Mouse (Mus musculus): Measurements from ENCODE around the gene Spock2.
A peak's percentile ranks its signal among the peaks of the same experiment; 100 is the strongest.

Gene Spock2

GRCm38 (mm10) chr10:60106146-60106530 is at the start of gene Spock2:
Gene Spock2, plus strand, starts transcription at chr10:60106219.
- peak; percentile 31 for DNase-seq (ENCODE audit: low spot score)

GRCm38 (mm10) chr10:60062173-60062572 is 43.8 kb upstream of the Spock2 start:
- DNase-seq (ENCODE audit: low spot score) = no peak

GRCm38 (mm10) chr10:60062931-60063330 is 43.1 kb upstream of the Spock2 start:
- DNase-seq (ENCODE audit: low spot score) = no peak

GRCm38 (mm10) chr10:60066524-60066923 is 39.5 kb upstream of the Spock2 start:
- DNase-seq (ENCODE audit: low spot score) = no peak

- DNase-seq (ENCODE audit: low spot score) = no peak
Measured at GRCm38 (mm10) chr10:60075159-60075558, 30.9 kb upstream of the Spock2 start.

GRCm38 (mm10) chr10:60077226-60077625 is 28.8 kb upstream of the Spock2 start:
- no peak for DNase-seq (ENCODE audit: low spot score)

- DNase-seq (ENCODE audit: low spot score) = no peak
Measured at GRCm38 (mm10) chr10:60077736-60078560, 28.1 kb upstream of the Spock2 start.

GRCm38 (mm10) chr10:60078561-60078917 is 27.5 kb upstream of the Spock2 start:
- DNase-seq (ENCODE audit: low spot score) = no peak

- no peak for DNase-seq (ENCODE audit: low spot score)
Measured at GRCm38 (mm10) chr10:60080171-60080570, 25.8 kb upstream of the Spock2 start.

GRCm38 (mm10) chr10:60080601-60080981 is 25.4 kb upstream of the Spock2 start:
- no peak for DNase-seq (ENCODE audit: low spot score)

GRCm38 (mm10) chr10:60080982-60081825 is 24.8 kb upstream of the Spock2 start:
- DNase-seq (ENCODE audit: low spot score) = no peak

GRCm38 (mm10) chr10:60081905-60082304 is 24.1 kb upstream of the Spock2 start:
- peak; percentile 35 for DNase-seq (ENCODE audit: low spot score)

GRCm38 (mm10) chr10:60084065-60084464 is 22.0 kb upstream of the Spock2 start:
- no peak for DNase-seq (ENCODE audit: low spot score)

- DNase-seq (ENCODE audit: low spot score) = no peak
Measured at GRCm38 (mm10) chr10:60092311-60092710, 13.7 kb upstream of the Spock2 start.

- no peak for DNase-seq (ENCODE audit: low spot score)
Measured at GRCm38 (mm10) chr10:60093751-60094150, 12.3 kb upstream of the Spock2 start.

- no peak for DNase-seq (ENCODE audit: low spot score)
Measured at GRCm38 (mm10) chr10:60095558-60095957, 10.5 kb upstream of the Spock2 start.

- no peak for DNase-seq (ENCODE audit: low spot score)
Measured at GRCm38 (mm10) chr10:60096302-60096701, 9.7 kb upstream of the Spock2 start.

GRCm38 (mm10) chr10:60097146-60097545 is 8.9 kb upstream of the Spock2 start:
- no peak for DNase-seq (ENCODE audit: low spot score)

- no peak for DNase-seq (ENCODE audit: low spot score)
Measured at GRCm38 (mm10) chr10:60097774-60098173, 8.2 kb upstream of the Spock2 start.

GRCm38 (mm10) chr10:60105391-60106145 is 451 bp upstream of the Spock2 start:
- DNase-seq (ENCODE audit: low spot score) = no peak

GRCm38 (mm10) chr10:60106531-60107186 is 640 bp downstream of the Spock2 start:
- DNase-seq (ENCODE audit: low spot score) = peak; percentile 37

GRCm38 (mm10) chr10:60107448-60107847 is 1.4 kb downstream of the Spock2 start:
- DNase-seq (ENCODE audit: low spot score) = no peak
